Mouse (Mus musculus) kidney, embryonic 15.5 days (tissue): Measurements from ENCODE around the gene Map1b. TPM values are rescaled to one million over a fixed set of nuclear protein-coding genes. Genes with fewer than 3 reads are reported as not detected.

Experiments used
- polyA plus RNA-seq: library from polyadenylated mRNA; unstranded; fragments of >200 nt; fragmentation: Nextera tagmentation; extraction: Ambion mirVana; gene quantifications from 2 replicates; pipeline ENCODE4 v1.2.1, GENCODE M21; 2015

Map1b gene
- polyA plus RNA-seq, 1 experiment from 2014 or later, result 76.4 TPM

Other genes with a start within 250 kb of the Map1b start
- gene Ptcd2, start 171.8 kb downstream of the Map1b start, polyA plus RNA-seq, result 51.5 and 54.1 TPM in 2 replicates
- gene Mrps27, start 171.8 kb downstream of the Map1b start, polyA plus RNA-seq, result 68.8 and 71.8 TPM in 2 replicates